Mouse (Mus musculus): ENCODE data around the gene Cpvl. TPM values are rescaled to one million over a fixed set of nuclear protein-coding genes. Genes with fewer than 3 reads are reported as not detected.

Cpvl gene
- polyA plus RNA-seq, 2 experiments, result 0.20 to 0.21 TPM

- no peak for TF ChIP-seq POLR2A (IDR thresholded peaks at IDR 0.05; ENCODE audit: borderline replicate concordance, extremely low read depth, insufficient read depth, insufficient read length)
- DNase-seq (ENCODE audit: low spot score) (no peak), ATAC-seq (ENCODE audit: low FRiP score, low read depth) (no peak)
- no peaks in the 10 kb centered on the region for H3K36me3 ChIP-seq (ENCODE audit: control insufficient read depth, insufficient read depth, low read length)
- H3K9ac ChIP-seq (ENCODE audit: low read depth, low read length, severe bottlenecking), result no peak overlapping the region
- no peak overlapping the region for H3K4me3 ChIP-seq (replicated peaks; ENCODE audit: low read length)
- no peaks in the 10 kb centered on the region for H3K27me3 ChIP-seq (ENCODE audit: control insufficient read depth, insufficient read depth, low read length)
- H3K4me2 ChIP-seq (replicated peaks; ENCODE audit: low read depth, low read length, severe bottlenecking), result no peak overlapping the region
- no peaks in the 10 kb centered on the region for H3K9me3 ChIP-seq (ENCODE audit: control insufficient read depth, low read length)
- no peak overlapping the region for H3K27ac ChIP-seq (replicated peaks; ENCODE audit: low read depth, low read length)
- peaks cover 16% of the 10 kb centered on the region for H3K4me1 ChIP-seq (ENCODE audit: control insufficient read depth, insufficient read depth, low read length)
- 79% methylated on average over 2 of the region's 2 CpGs for WGBS
Observed at GRCm38 (mm10) chr6:53856775-53857174, 121.7 kb downstream of the Cpvl start.

- Histone ChIP-seq H3K9me3 (ENCODE audit: control insufficient read depth, low read length) (no peaks in the 10 kb centered on the region), H3K27me3 (ENCODE audit: control insufficient read depth, insufficient read depth, low read length) (no peaks in the 10 kb centered on the region), H3K4me2 (replicated peaks; ENCODE audit: low read depth, low read length, severe bottlenecking) (no peak overlapping the region), H3K4me3 (replicated peaks; ENCODE audit: low read length) (no peak overlapping the region), H3K36me3 (ENCODE audit: control insufficient read depth, insufficient read depth, low read length) (no peaks in the 10 kb centered on the region), H3K4me1 (ENCODE audit: control insufficient read depth, insufficient read depth, low read length) (peaks cover 16% of the 10 kb centered on the region), H3K9ac (ENCODE audit: low read depth, low read length, severe bottlenecking) (no peak overlapping the region), H3K27ac (replicated peaks; ENCODE audit: low read depth, low read length) (peak overlapping the region; percentile 39)
- TF ChIP-seq POLR2A (IDR thresholded peaks at IDR 0.05; ENCODE audit: borderline replicate concordance, extremely low read depth, insufficient read depth, insufficient read length), result no peak
- ATAC-seq (ENCODE audit: low FRiP score, low read depth), result peak; percentile 82
- DNase-seq (ENCODE audit: low spot score), result peak; percentile 82
- WGBS, result 68% methylated on average over 12 of the region's 12 CpGs
Observed at GRCm38 (mm10) chr6:53854971-53855856, 123.3 kb downstream of the Cpvl start.

GRCm38 (mm10) chr6:53854226-53854625, 124.2 kb downstream of the Cpvl start:
- Histone ChIP-seq H3K4me3 (replicated peaks; ENCODE audit: low read length) (no peak overlapping the region), H3K4me2 (replicated peaks; ENCODE audit: low read depth, low read length, severe bottlenecking) (no peak overlapping the region), H3K27ac (replicated peaks; ENCODE audit: low read depth, low read length) (no peak overlapping the region), H3K9me3 (ENCODE audit: control insufficient read depth, low read length) (no peaks in the 10 kb centered on the region), H3K27me3 (ENCODE audit: control insufficient read depth, insufficient read depth, low read length) (no peaks in the 10 kb centered on the region), H3K4me1 (ENCODE audit: control insufficient read depth, insufficient read depth, low read length) (peaks cover 16% of the 10 kb centered on the region), H3K9ac (ENCODE audit: low read depth, low read length, severe bottlenecking) (no peak overlapping the region), H3K36me3 (ENCODE audit: control insufficient read depth, insufficient read depth, low read length) (no peaks in the 10 kb centered on the region)
- no peak for TF ChIP-seq POLR2A (IDR thresholded peaks at IDR 0.05; ENCODE audit: borderline replicate concordance, extremely low read depth, insufficient read depth, insufficient read length)
- DNase-seq (ENCODE audit: low spot score), result no peak
- no peak for ATAC-seq (ENCODE audit: low FRiP score, low read depth)
- WGBS, result 67% methylated on average over 2 of the region's 2 CpGs

GRCm38 (mm10) chr6:53853546-53853945, 124.9 kb downstream of the Cpvl start:
- H3K4me1 ChIP-seq (ENCODE audit: control insufficient read depth, insufficient read depth, low read length), result peaks cover 14% of the 10 kb centered on the region
- no peaks in the 10 kb centered on the region for H3K36me3 ChIP-seq (ENCODE audit: control insufficient read depth, insufficient read depth, low read length)
- TF ChIP-seq POLR2A (IDR thresholded peaks at IDR 0.05; ENCODE audit: borderline replicate concordance, extremely low read depth, insufficient read depth, insufficient read length), result no peak
- DNase-seq (ENCODE audit: low spot score) (no peak), ATAC-seq (ENCODE audit: low FRiP score, low read depth) (no peak)
- no peak overlapping the region for H3K9ac ChIP-seq (ENCODE audit: low read depth, low read length, severe bottlenecking)
- no peaks in the 10 kb centered on the region for H3K27me3 ChIP-seq (ENCODE audit: control insufficient read depth, insufficient read depth, low read length)
- no peak overlapping the region for H3K27ac ChIP-seq (replicated peaks; ENCODE audit: low read depth, low read length)
- WGBS, result 63% methylated on average over 3 of the region's 3 CpGs
- no peaks in the 10 kb centered on the region for H3K9me3 ChIP-seq (ENCODE audit: control insufficient read depth, low read length)
- H3K4me2 ChIP-seq (replicated peaks; ENCODE audit: low read depth, low read length, severe bottlenecking), result no peak overlapping the region
- H3K4me3 ChIP-seq (replicated peaks; ENCODE audit: low read length), result no peak overlapping the region

GRCm38 (mm10) chr6:53844626-53845025, 133.8 kb downstream of the Cpvl start:
- DNase-seq (ENCODE audit: low spot score), result no peak
- TF ChIP-seq POLR2A (IDR thresholded peaks at IDR 0.05; ENCODE audit: borderline replicate concordance, extremely low read depth, insufficient read depth, insufficient read length), result no peak
- Histone ChIP-seq H3K27ac (replicated peaks; ENCODE audit: low read depth, low read length) (no peak overlapping the region), H3K36me3 (ENCODE audit: control insufficient read depth, insufficient read depth, low read length) (no peaks in the 10 kb centered on the region), H3K9me3 (ENCODE audit: control insufficient read depth, low read length) (no peaks in the 10 kb centered on the region), H3K9ac (ENCODE audit: low read depth, low read length, severe bottlenecking) (no peak overlapping the region), H3K27me3 (ENCODE audit: control insufficient read depth, insufficient read depth, low read length) (no peaks in the 10 kb centered on the region), H3K4me1 (ENCODE audit: control insufficient read depth, insufficient read depth, low read length) (no peaks in the 10 kb centered on the region; the same call in 1 of the 2 replicates), H3K4me3 (replicated peaks; ENCODE audit: low read length) (no peak overlapping the region), H3K4me2 (replicated peaks; ENCODE audit: low read depth, low read length, severe bottlenecking) (no peak overlapping the region)
- WGBS, result 94% methylated on average over 17 of the region's 17 CpGs
- no peak for ATAC-seq (ENCODE audit: low FRiP score, low read depth)
